Comparison of ENCODE assay signal across 8 mouse cellular contexts in genomic region chr3:88022322-88023191, GRCm38 (mm10). TPM values are rescaled to one million over a fixed set of nuclear protein-coding genes. Genes with fewer than 3 reads are reported as not detected.
DNase-seq lines count a peak whose midpoint lies in the region; ATAC-seq and TF ChIP-seq lines count a peak whose summit lies in the region.

No protein-coding gene starts in this region.

- DNase-seq in WW6 (ENCODE audit: low read depth, low spot score): peak; percentile 70
- DNase-seq in cerebellum, postnatal 36 days: peak; percentile 90 to 93
- DNase-seq in gastrocnemius, adult 2 months: peak; percentile 94
- peak; percentile 82 for DNase-seq in layer of hippocampus, postnatal 36 days
- peak; percentile 93 for DNase-seq in lung, postnatal 14 days
- DNase-seq in retina, adult 2 months (ENCODE audit: low read depth, low spot score): peak; percentile 64
- peak; percentile 77 for DNase-seq in thymus, postnatal 14 days

- H3K27me3 ChIP-seq in hindbrain, embryonic 15.5 days: peaks cover 70% of the 10 kb centered on the region

- TF ChIP-seq CTCF in gastrocnemius, adult 2 months (IDR thresholded peaks at IDR 0.05): no peak

- peaks cover 21% of the 10 kb centered on the region for H3K4me1 ChIP-seq in hindbrain, embryonic 15.5 days (replicated peaks)

- intact Hi-C loops in gastrocnemius, adult 2 months (cut with DNase I): loop anchor here (5.0 kb wide), 1 partner anchor 35 kb away; the partner anchor contains the start of gene Naxe

- ATAC-seq in hindbrain, embryonic 15.5 days (ENCODE audit: low FRiP score, low read depth): peak; percentile 90

- H3K36me3 ChIP-seq in hindbrain, embryonic 15.5 days: no peaks in the 10 kb centered on the region

- peak overlapping the region; percentile 39 for H3K9ac ChIP-seq in hindbrain, embryonic 15.5 days

- H3K9me3 ChIP-seq in hindbrain, embryonic 15.5 days: no peaks in the 10 kb centered on the region

- H3K27ac ChIP-seq in gastrocnemius, adult 2 months: 0 out of 2 replicates have a peak overlapping the region, but pooled peaks have one; percentile 35
- H3K27ac ChIP-seq in hindbrain, embryonic 15.5 days (replicated peaks): no peak overlapping the region

- H3K4me2 ChIP-seq in hindbrain, embryonic 15.5 days: peak overlapping the region; percentile 89

- WGBS in hindbrain, embryonic 15.5 days: under 1% methylated on average over 65 of the region's 66 CpGs

- peak overlapping the region; percentile 83 for H3K4me3 ChIP-seq in gastrocnemius, adult 2 months
- H3K4me3 ChIP-seq in hindbrain, embryonic 15.5 days: peak overlapping the region; percentile 53

RNA-seq across cellular contexts. Expression of gene Hapln2, which starts 4.8 kb away (rescaled TPM):
- total RNA-seq in gastrocnemius, adult 2 months (2021): not detected
- 0.87 and 0.95 TPM in 2 replicates for polyA plus RNA-seq in hindbrain, embryonic 15.5 days (2015; fragmentation: Nextera tagmentation; extraction: Ambion mirVana)
- total RNA-seq in layer of hippocampus, postnatal 36 days (2021): 10 to 100 TPM; 14.9 to 18.0 TPM

RNA-seq across cellular contexts. Expression of gene Gpatch4, which starts 20.4 kb away (rescaled TPM):
- total RNA-seq in gastrocnemius, adult 2 months (2021): 10 to 100 TPM; 17.9 to 19.6 TPM
- 36.0 and 36.5 TPM in 2 replicates for polyA plus RNA-seq in hindbrain, embryonic 15.5 days (2015; fragmentation: Nextera tagmentation; extraction: Ambion mirVana)
- 10 to 100 TPM; 14.5 to 17.8 TPM for total RNA-seq in layer of hippocampus, postnatal 36 days (2021)

RNA-seq across cellular contexts. Expression of gene Bcan, which starts 22.5 kb away (rescaled TPM):
- total RNA-seq in gastrocnemius, adult 2 months (2021): not detected
- 107 and 112 TPM in 2 replicates for polyA plus RNA-seq in hindbrain, embryonic 15.5 days (2015; fragmentation: Nextera tagmentation; extraction: Ambion mirVana)
- total RNA-seq in layer of hippocampus, postnatal 36 days (2021): 100 to 1,000 TPM; 296 to 327 TPM

RNA-seq across cellular contexts. Expression of gene Naxe, which starts 35.7 kb away (rescaled TPM):
- 10 to 100 TPM; 37.9 to 52.0 TPM for total RNA-seq in gastrocnemius, adult 2 months (2021)
- 153 and 158 TPM in 2 replicates for polyA plus RNA-seq in hindbrain, embryonic 15.5 days (2015; fragmentation: Nextera tagmentation; extraction: Ambion mirVana)
- total RNA-seq in layer of hippocampus, postnatal 36 days (2021): 10 to 100 TPM; 77.7 to 78.1 TPM

RNA-seq across cellular contexts. Expression of gene Nes, which starts 51.7 kb away (rescaled TPM):
- 10 to 100 TPM in 1 of 2 experiments, 1 to 10 TPM in 1; 9.1 to 17.2 TPM for total RNA-seq in gastrocnemius, adult 2 months (2021)
- polyA plus RNA-seq in hindbrain, embryonic 15.5 days (2015; fragmentation: Nextera tagmentation; extraction: Ambion mirVana): 31.8 and 42.1 TPM in 2 replicates
- total RNA-seq in layer of hippocampus, postnatal 36 days (2021): 1 to 10 TPM; 4.0 to 5.4 TPM

Comparison
In these comparisons a context has a peak if more than half of its experiments do, and no peak if none do; other contexts are left out.
1. RNA of gene Hapln2, which starts 4.8 kb away (total RNA-seq): 14.9 to 18.0 TPM in layer of hippocampus, postnatal 36 days; not detected in gastrocnemius, adult 2 months; every median in the first group is over 10 times any median in the second.
2. RNA of gene Bcan, which starts 22.5 kb away (total RNA-seq): 296 to 327 TPM in layer of hippocampus, postnatal 36 days; not detected in gastrocnemius, adult 2 months; every median in the first group is over 100 times any median in the second.
3. Peak in every context shown above with its lines, with median percentiles within 50 percentile points of each other: DNase-seq.